Mouse (Mus musculus) cerebellum, adult 2 months (tissue): ENCODE measurements around the gene Rhox3g.
"Not testable (repeated sequence)": the region's sequence is repeated elsewhere in the genome, so short reads cannot be mapped to it uniquely, and the experiment has no call there.

Experiments used
- CTCF ChIP-seq: fragments of 200-500 bp; IDR thresholded peaks from 2 replicates; pipeline ENCODE4 v1.5.1; 2011; ENCODE audit warnings: low read depth, mild to moderate bottlenecking, control low read depth, low read length, moderate library complexity, borderline replicate concordance; ENCODE audit not compliant: insufficient read depth
- POLR2A ChIP-seq: fragments of 200-500 bp; IDR thresholded peaks from 2 replicates; pipeline ENCODE4 v1.6.1; 2011; ENCODE audit warnings: low read length, control low read depth, borderline replicate concordance; ENCODE audit not compliant: insufficient read depth

GRCm38 (mm10) chrX:37628512-37628911 is at the start of gene Rhox3g:
- TF ChIP-seq CTCF, POLR2A: not testable (repeated sequence)
